Mouse (Mus musculus) left cerebral cortex, postnatal 14 days (tissue): ENCODE results near the gene Fcf1. TPM values are rescaled to one million over a fixed set of nuclear protein-coding genes. Genes with fewer than 3 reads are reported as not detected.

ENCODE experiments used
- DNase-seq, 2 experiments: peaks; one replicate each; pipeline ENCODE4 v3.0.0; 2021 to 2022; ENCODE audit warnings: low spot score in 2 of 2, mixed read lengths in 1 of 2
- intact Hi-C: fragments of 180-260 bp; cut with DNase I; formaldehyde crosslinking; loops from one replicate; pipeline ENCODE4 v1.15.1; 2025
- total RNA-seq, 2 experiments: library from RNA; stranded (reverse); gene quantifications; 2 replicates each; pipeline ENCODE4 v1.2.3; 2021

Gene Fcf1
- total RNA-seq, 2 experiments from 2014 or later = 24.0 to 25.1 TPM

DNA sequence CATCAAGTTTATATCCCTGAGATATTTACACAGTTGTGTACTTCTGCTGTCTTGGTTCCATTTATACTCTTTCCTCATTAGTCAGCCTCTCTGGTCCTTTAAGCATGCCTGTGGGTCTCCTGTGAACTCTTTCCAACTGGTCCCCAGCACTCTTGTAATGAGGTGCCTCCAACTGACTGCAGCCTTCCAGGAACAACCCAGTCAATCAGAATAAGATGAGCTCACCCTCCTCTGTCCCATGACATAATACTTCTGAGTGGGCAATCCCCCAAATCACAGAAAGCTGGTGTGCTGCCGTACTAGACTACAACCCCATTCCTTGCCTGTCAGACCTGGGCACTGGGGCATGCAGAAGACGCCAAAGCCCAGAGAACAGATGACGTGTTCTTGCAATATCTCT lies 14.4 kb upstream of the Fcf1 start:
- DNase-seq = no peak
- intact Hi-C loops = no loop called here

- intact Hi-C loops = no loop called here
- DNase-seq = no peak
Observed at GRCm38 (mm10) chr12:84958794-84959356, 11.8 kb upstream of the Fcf1 start.

DNA sequence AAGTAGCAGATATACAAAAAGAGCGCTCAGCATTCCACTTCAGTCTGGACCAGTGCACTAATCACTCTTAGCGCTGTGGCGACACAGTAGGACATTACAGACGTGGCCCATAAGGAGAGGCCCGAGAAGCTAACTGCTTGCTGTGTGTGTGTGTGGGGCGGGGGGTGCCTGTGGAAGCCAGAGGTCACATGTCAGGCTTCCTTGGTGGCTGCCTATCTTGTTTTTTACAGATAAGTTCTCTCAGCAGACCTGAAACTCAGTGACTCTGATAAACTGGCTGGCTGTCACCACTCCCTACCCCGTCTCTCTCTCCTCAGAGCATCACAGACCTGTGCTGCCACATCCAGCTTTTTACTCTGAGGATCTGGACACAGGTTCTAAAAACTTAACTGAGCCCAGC lies 8.1 kb upstream of the Fcf1 start:
- intact Hi-C loops = no loop called here
- DNase-seq = no peak

- intact Hi-C loops = no loop called here
- no peak for DNase-seq
Observed at GRCm38 (mm10) chr12:84968831-84969655, 1.7 kb upstream of the Fcf1 start.

GRCm38 (mm10) chr12:84969656-84970427 lies 855 bp upstream of the Fcf1 start:
- intact Hi-C loops = loop anchor here (5.0 to 10.0 kb wide), 3 partner anchors 98 to 335 kb away; no protein-coding TSS in a partner anchor
- no peak for DNase-seq

DNA sequence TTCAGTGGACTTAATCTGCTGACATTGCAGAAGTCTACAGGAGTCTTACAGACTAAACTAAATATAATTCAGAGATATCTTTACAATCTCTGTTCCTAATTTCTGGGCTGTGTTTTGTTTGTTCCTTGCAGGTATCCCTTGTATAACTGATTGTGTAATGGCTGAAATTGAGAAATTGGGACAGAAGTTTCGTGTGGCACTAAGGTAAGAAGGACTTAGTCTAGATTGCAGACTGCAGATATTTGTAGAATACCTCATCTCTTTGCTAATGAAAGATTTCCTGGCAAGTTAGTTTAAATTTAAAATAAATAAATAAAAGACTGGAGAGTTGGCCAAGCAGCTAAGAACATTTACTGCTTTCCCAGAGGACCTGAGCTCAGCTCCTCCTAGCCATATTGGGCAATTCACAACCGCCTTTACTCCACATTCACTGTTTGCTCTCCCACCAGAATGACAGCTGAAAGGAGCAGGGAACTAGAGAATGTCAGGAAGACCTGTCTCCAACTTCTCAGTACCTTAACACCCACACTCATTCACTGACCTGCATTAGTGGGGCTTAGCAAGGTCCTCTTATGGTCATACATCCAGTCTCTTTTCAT lies 8.7 kb downstream of the Fcf1 start:
- intact Hi-C loops = loop anchor here (10.0 kb wide), 2 partner anchors 195 to 325 kb away; no protein-coding TSS in a partner anchor
- DNase-seq = no peak

GRCm38 (mm10) chr12:84989456-84989855 lies 18.8 kb downstream of the Fcf1 start:
- DNase-seq = no peak
- intact Hi-C loops = no loop called here

GRCm38 (mm10) chr12:84995112-84995761 lies 24.5 kb downstream of the Fcf1 start:
- no peak for DNase-seq
- intact Hi-C loops = no loop called here

GRCm38 (mm10) chr12:84996083-84996496 lies 25.4 kb downstream of the Fcf1 start, which contains the start of gene Ylpm1:
Gene Ylpm1 (plus strand): TSS chr12:84996321.
- intact Hi-C loops = no loop called here
- peak; percentile 98 to 99 for DNase-seq

GRCm38 (mm10) chr12:84996501-84997398 lies 26.1 kb downstream of the Fcf1 start:
- DNase-seq = peak; percentile 63 to 68
- intact Hi-C loops = no loop called here

- no peak for DNase-seq
- intact Hi-C loops = no loop called here
Observed at GRCm38 (mm10) chr12:84999053-84999452, 28.4 kb downstream of the Fcf1 start.

GRCm38 (mm10) chr12:85006206-85006605 lies 35.5 kb downstream of the Fcf1 start:
- no peak for DNase-seq
- intact Hi-C loops = no loop called here

GRCm38 (mm10) chr12:85007021-85007420 lies 36.3 kb downstream of the Fcf1 start:
- intact Hi-C loops = no loop called here
- no peak for DNase-seq

- no peak for DNase-seq
Observed at GRCm38 (mm10) chr12:85009776-85010175, 39.1 kb downstream of the Fcf1 start.

GRCm38 (mm10) chr12:85010541-85010940 lies 39.8 kb downstream of the Fcf1 start:
- intact Hi-C loops = no loop called here
- DNase-seq = no peak

More at GRCm38 (mm10) chr12:85009776-85010175, 39.1 kb downstream of the Fcf1 start:
- intact Hi-C loops = no loop called here

- intact Hi-C loops = no loop called here
- DNase-seq = no peak
Observed at GRCm38 (mm10) chr12:85012185-85012584, 41.5 kb downstream of the Fcf1 start.

GRCm38 (mm10) chr12:85022071-85022470 lies 51.4 kb downstream of the Fcf1 start:
- DNase-seq = no peak
- intact Hi-C loops = no loop called here

GRCm38 (mm10) chr12:85032710-85033109 lies 62.0 kb downstream of the Fcf1 start:
- peak in 1 of 2 experiments; percentile 59 for DNase-seq
- intact Hi-C loops = loop anchor here (10.0 kb wide), 1 partner anchor 158 kb away; the partner anchor contains the start of gene Ltbp2
